Mouse (Mus musculus): Measurements from ENCODE around the gene Dpm3. TPM values are rescaled to one million over a fixed set of nuclear protein-coding genes. Genes with fewer than 3 reads are reported as not detected.

Dpm3 gene
- polyA plus RNA-seq, 1 experiment from 2014 or later: 149 TPM

DNA sequence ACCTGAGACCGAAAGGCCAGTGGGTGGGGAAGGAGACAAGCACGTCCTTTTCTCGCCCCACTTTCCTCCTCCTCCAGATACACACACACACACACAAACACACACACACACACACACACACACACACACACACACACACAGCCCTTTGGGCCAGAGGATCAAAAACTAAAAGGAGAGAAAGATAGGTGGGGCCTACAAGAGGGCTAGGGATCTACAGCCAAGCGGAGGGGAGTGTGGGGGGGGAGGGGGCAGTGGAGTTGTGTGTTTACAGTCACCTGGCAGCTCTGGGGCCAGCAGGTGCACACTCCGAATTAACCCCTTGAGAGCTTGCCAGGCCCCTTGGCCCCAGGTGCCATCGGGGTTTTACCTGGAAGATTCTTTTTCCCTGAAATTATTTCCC, 26.5 kb upstream of the Dpm3 start:
- no peak overlapping the region for H3K9ac ChIP-seq
- peak overlapping the region; percentile 25 for H3K4me2 ChIP-seq
- no peak overlapping the region for H3K4me3 ChIP-seq (replicated peaks)
- 41% methylated on average over 6 of the region's 6 CpGs for WGBS
- peaks cover 11% of the 10 kb centered on the region; the same call in 1 of the 2 replicates for H3K36me3 ChIP-seq
- H3K4me1 ChIP-seq: peaks cover 40% of the 10 kb centered on the region
- 0 out of 2 replicates have a peak, but pooled peaks cover 2% of the 10 kb centered on the region for H3K27me3 ChIP-seq
- peak overlapping the region; percentile 59; the same call in 1 of the 2 replicates for H3K27ac ChIP-seq
- H3K9me3 ChIP-seq (replicated peaks): no peaks in the 10 kb centered on the region
- ATAC-seq (replicated peaks; ENCODE audit: low FRiP score): no peak

DNA sequence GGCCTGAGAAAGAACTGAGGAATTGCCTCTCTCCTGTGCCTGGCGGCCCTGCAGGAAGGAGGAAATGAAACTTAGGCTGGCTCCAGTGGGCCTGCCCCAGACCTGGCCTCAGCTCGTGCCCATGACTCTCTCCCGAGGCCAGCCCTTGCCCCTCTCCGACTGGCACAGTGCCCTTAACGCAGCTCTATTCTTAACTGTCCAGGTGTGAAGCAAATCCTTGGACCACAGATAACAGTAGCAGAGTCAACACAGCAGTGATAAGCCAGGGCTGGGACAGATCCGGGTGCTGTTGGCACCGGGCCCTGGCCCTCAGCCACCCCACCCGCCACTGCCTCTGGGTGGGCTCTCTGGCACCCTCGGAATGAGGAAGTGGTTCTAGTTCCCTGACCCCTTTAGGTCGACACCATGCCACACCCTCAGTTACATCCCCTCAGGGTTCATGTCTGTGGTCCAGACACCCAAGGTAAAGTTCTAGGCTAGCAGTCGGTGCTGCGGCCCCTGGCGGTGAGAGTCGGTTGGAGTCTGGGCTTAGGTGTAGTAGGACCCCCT, 25.5 kb upstream of the Dpm3 start:
- Histone ChIP-seq H3K36me3 (peaks cover 11% of the 10 kb centered on the region; the same call in 1 of the 2 replicates), H3K4me1 (peaks cover 40% of the 10 kb centered on the region), H3K9ac (peak overlapping the region; percentile 12; the same call in 1 of the 2 replicates), H3K27me3 (0 out of 2 replicates have a peak, but pooled peaks cover 2% of the 10 kb centered on the region), H3K27ac (peak overlapping the region; percentile 59; the same call in 1 of the 2 replicates), H3K4me2 (no peak overlapping the region), H3K4me3 (replicated peaks) (no peak overlapping the region), H3K9me3 (replicated peaks) (no peaks in the 10 kb centered on the region)
- ATAC-seq (replicated peaks; ENCODE audit: low FRiP score): peak; percentile 16; the same call in 1 of the 2 replicates
- 70% methylated on average over 14 of the region's 14 CpGs for whole genome bisulfite sequencing

DNA sequence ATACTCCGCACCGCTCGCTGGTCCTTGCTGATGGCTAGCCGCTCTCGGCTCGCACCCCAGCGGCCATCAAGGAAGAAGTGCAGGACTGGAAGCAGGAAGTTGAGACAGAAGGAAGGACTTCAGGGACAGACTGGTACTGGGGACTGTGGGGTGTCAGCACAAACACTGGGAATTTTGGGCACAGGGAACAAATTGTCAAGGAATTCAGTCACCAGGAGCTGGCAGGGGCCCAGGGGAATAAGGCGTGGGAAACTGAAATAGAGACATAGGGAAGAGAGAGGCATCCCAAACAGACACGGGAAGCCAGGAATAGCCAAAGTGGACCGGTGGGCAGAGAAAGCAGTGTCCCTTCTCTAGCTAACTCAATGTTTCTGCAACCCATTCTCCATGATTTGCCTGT, 22.6 kb upstream of the Dpm3 start:
- Histone ChIP-seq H3K9me3 (replicated peaks) (no peaks in the 10 kb centered on the region), H3K36me3 (peaks cover 11% of the 10 kb centered on the region; the same call in 1 of the 2 replicates), H3K27me3 (no peaks in the 10 kb centered on the region), H3K4me3 (replicated peaks) (no peak overlapping the region), H3K4me2 (no peak overlapping the region), H3K4me1 (peaks cover 31% of the 10 kb centered on the region), H3K9ac (no peak overlapping the region), H3K27ac (no peak overlapping the region)
- WGBS: 90% methylated on average over 10 of the region's 10 CpGs
- no peak for ATAC-seq (replicated peaks; ENCODE audit: low FRiP score)

DNA sequence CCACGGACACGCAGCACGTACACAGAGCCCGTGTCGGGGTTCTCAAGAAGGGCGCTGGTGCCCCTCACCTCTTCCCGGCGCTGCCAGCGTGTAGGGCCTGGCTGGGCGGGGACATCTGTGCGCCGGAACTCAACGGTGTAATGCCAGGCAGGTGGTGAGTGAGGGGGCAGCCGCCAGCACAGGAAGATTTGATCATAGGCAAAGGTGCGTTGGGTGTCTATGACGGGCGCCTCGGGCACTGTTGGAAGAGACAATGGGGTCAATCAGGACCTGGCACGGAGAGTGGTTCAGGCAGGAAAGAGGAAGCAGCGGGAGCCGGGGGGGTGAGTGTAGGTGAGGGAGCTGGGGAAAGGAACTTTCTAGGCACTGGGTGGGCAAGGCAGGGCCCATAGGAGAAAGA, 21.5 kb upstream of the Dpm3 start:
- Histone ChIP-seq H3K9me3 (replicated peaks) (no peaks in the 10 kb centered on the region), H3K9ac (no peak overlapping the region), H3K4me1 (peaks cover 26% of the 10 kb centered on the region), H3K27ac (no peak overlapping the region), H3K4me2 (no peak overlapping the region), H3K4me3 (replicated peaks) (no peak overlapping the region), H3K27me3 (no peaks in the 10 kb centered on the region), H3K36me3 (peaks cover 14% of the 10 kb centered on the region)
- no peak for ATAC-seq (replicated peaks; ENCODE audit: low FRiP score)
- 92% methylated on average over 21 of the region's 21 CpGs for WGBS

DNA sequence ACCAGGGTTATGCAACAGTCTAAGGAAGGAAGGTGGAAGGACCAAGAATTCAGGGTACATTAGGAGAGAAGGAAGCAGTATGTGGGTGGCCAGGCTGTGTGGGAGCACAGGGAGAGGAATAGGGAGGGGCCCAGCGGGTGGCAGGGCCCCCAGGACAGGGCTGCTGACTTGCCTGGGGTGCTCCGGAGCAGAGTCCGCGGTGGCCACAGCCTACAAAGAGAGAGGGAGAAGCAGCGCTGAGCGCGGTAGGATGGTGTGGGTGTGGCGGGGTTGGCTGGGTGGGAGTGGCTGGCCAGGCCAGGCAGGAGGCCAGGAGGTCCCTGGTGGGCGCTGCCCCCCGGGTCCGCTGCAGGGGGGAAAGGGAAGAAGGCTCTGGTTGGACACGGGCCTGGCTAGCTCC, 20.7 kb upstream of the Dpm3 start:
- Histone ChIP-seq H3K4me1 (peaks cover 26% of the 10 kb centered on the region), H3K27me3 (no peaks in the 10 kb centered on the region), H3K27ac (no peak overlapping the region), H3K36me3 (peaks cover 14% of the 10 kb centered on the region), H3K4me2 (peak overlapping the region; percentile 15; the same call in 1 of the 2 replicates), H3K4me3 (replicated peaks) (no peak overlapping the region), H3K9me3 (replicated peaks) (no peaks in the 10 kb centered on the region), H3K9ac (no peak overlapping the region)
- WGBS: 43% methylated on average over 11 of the region's 12 CpGs
- peak; percentile 43; the same call in 1 of the 2 replicates for ATAC-seq (replicated peaks; ENCODE audit: low FRiP score)

DNA sequence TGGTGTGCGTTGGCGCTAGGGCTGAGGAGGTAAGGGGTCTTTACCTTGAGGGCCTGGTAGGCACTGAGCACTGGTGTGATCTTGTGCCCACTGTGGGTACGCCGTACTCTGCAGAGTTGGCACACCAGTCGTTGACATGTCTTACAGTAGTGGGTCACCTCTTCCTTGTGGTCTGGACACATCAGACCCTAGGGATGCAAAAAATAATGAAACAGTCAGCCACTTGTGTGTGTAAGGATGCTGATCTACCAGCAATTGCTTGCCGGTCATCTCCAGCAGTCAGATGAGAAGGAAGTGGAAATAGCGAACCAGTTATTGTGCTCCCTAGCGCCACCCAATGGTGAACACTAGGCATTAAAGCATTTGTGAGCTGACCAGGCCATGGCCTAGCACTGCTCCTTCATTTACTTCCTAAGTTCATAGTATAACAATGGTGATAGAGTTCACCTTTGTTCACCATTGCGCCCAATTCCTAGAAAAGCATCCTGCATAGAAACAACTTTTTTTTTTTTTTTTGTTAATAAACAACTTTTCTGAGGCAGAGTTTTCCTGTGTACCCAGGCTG, 16.7 kb upstream of the Dpm3 start:
- WGBS: 78% methylated on average over 9 of the region's 9 CpGs
- Histone ChIP-seq H3K9ac (no peak overlapping the region), H3K9me3 (replicated peaks) (no peaks in the 10 kb centered on the region), H3K27me3 (0 out of 2 replicates have a peak, but pooled peaks cover 4% of the 10 kb centered on the region), H3K27ac (no peak overlapping the region), H3K4me2 (no peak overlapping the region), H3K4me1 (peaks cover 56% of the 10 kb centered on the region), H3K36me3 (peaks cover 6% of the 10 kb centered on the region), H3K4me3 (replicated peaks) (no peak overlapping the region)
- no peak for ATAC-seq (replicated peaks; ENCODE audit: low FRiP score)

DNA sequence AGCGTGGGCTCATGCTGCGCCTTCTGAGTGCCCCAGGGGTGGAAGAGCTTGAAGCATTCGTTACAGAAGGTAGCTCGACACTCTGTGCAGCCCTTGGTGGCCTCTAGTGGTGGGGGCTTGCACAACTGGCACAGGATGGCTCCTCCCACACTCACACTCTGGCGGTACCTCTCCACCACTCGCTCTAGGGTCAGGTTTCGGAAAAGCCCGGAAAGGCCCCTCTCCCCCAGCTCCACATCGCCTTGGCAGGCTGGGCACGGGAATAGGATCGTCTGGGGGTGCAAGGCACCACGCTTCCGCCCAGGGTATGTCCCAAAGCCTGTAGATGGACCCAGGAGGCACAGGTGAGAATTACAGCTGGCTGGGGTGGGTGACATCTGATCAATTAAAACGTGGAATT, 15.5 kb upstream of the Dpm3 start:
- Histone ChIP-seq H3K27me3 (0 out of 2 replicates have a peak, but pooled peaks cover 4% of the 10 kb centered on the region), H3K9ac (0 out of 2 replicates have a peak overlapping the region, but pooled peaks have one; percentile 33), H3K9me3 (replicated peaks) (no peaks in the 10 kb centered on the region), H3K27ac (peak overlapping the region; percentile 81), H3K36me3 (peaks cover 13% of the 10 kb centered on the region), H3K4me3 (replicated peaks) (peak overlapping the region; percentile 72), H3K4me2 (peak overlapping the region; percentile 82), H3K4me1 (peaks cover 57% of the 10 kb centered on the region)
- 12% methylated on average over 14 of the region's 14 CpGs for WGBS
- ATAC-seq (replicated peaks; ENCODE audit: low FRiP score): peak; percentile 40

DNA sequence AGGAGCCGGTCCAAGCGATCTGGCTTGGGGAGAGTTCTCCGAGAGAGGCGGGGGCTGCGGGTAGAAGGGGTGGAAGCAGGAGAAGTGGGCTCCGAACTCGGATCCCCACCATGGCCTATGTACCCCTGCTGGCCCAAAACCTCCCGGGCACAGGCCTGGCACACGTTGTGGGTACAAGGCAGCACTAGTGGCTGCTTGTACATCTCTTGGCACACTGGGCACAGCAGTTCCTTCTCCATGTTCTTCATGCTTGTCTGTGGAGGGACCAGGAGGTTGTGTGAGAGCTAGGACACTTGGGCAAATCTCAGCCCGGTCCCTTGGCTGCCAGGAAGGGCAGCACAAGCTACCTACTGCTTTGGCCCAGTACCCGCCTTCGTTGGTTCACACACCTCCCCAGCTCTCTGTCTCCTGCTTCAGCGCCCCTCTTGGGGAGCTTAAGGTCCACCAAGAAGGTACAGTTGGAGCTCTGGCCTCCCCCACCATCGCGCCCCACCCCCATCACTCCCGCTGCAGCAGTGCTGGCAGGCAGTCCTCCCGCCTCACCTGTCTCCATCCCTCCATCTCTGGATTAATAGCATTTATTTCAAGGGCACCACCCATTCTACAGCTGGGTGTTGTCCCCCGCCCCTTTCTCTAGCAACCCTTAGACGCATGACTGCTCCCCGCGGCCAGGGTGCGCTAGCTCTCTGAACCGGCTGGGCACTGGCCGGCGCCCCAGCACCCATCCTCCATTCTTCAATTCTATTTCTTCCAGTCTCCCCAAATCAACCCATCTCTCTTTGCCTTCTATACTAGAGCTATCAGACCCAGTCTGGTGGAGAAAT, 14.8 kb upstream of the Dpm3 start:
- ATAC-seq (replicated peaks; ENCODE audit: low FRiP score): peak; percentile 23; the same call in 1 of the 2 replicates
- Histone ChIP-seq H3K4me3 (replicated peaks) (peak overlapping the region; percentile 72), H3K9me3 (replicated peaks) (no peaks in the 10 kb centered on the region), H3K27ac (peak overlapping the region; percentile 81), H3K4me2 (peak overlapping the region; percentile 82), H3K27me3 (0 out of 2 replicates have a peak, but pooled peaks cover 4% of the 10 kb centered on the region), H3K4me1 (peaks cover 53% of the 10 kb centered on the region), H3K9ac (peak overlapping the region; percentile 42), H3K36me3 (peaks cover 21% of the 10 kb centered on the region)
- WGBS: 8% methylated on average over 25 of the region's 25 CpGs

DNA sequence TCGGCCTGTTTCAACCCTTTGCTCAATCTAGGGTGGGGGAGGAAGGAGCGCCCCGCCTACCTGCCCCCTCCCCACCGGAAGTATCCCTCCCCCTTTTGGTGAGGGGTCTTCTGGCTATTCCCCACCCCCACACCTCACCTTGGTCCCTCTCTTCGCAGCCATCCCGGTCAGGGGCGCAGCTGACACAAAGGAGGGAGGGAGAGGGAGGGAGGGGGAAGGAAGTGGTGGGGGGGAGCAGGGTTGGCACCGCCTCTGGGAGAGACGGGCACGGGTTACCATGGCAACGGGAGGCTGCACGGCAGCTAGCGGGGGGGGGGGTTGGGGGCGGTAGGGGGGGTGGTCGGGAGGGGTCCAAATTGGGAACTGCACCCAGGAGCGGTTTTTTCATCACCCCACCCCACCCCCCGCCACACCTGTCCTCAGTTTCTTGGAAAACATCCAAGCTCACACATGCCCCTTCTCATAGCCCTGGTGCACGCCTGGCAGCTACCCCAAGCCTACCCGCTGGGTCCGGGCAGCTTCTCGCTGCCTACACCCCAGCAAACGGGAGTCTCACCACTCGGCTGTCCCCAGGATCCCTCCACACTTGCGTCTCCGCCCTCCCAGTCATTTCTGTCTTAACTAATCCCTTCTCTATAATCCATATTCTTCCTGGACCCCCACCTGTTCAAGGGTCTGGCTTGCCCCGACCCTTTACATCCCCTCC, 14.0 kb upstream of the Dpm3 start:
- WGBS: under 1% methylated on average over 26 of the region's 26 CpGs
- Histone ChIP-seq H3K27me3 (0 out of 2 replicates have a peak, but pooled peaks cover 4% of the 10 kb centered on the region), H3K9me3 (replicated peaks) (no peaks in the 10 kb centered on the region), H3K9ac (peak overlapping the region; percentile 42), H3K36me3 (peaks cover 27% of the 10 kb centered on the region), H3K4me2 (peak overlapping the region; percentile 82), H3K4me3 (replicated peaks) (peak overlapping the region; percentile 72), H3K27ac (peak overlapping the region; percentile 81), H3K4me1 (peaks cover 53% of the 10 kb centered on the region)
- peak; percentile 24; the same call in 1 of the 2 replicates for ATAC-seq (replicated peaks; ENCODE audit: low FRiP score)

DNA sequence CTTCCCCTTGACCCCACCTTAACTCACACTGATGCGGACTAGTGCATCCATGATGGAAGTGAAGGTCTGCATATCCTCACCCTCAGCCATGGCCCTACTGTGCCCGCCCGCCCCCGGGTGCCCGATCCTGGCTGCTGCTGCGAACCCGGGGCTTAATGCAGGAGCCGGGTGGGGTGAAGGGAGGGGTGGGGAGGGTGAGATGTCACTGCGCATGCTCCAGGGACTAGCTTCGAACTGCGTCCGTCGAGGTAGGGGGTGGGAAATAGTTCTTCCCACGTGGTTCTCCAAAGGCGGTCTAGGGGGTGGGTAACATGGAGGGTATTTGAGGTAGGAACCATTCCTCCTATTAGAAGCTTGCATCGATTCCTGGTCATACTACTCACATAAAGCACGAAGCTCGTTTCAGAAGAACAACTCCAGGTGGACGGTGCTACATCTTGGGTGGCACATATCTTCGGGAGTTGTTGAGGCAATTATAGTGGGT, 13.4 kb upstream of the Dpm3 start, which contains the start of gene Krtcap2:
Krtcap2 (plus strand) TSS at position 279 of the 484 bp plus-strand sequence.
- WGBS: 4% methylated on average over 20 of the region's 20 CpGs
- peak within 1 kb of the TSS; percentile 82 for H3K4me2 ChIP-seq
- H3K9me3 ChIP-seq (replicated peaks): no peaks in the 10 kb centered on the region
- peak within 1 kb of the TSS; percentile 74 for H3K9ac ChIP-seq
- peak within 1 kb of the TSS; percentile 81 for H3K27ac ChIP-seq
- peaks cover 58% of the 10 kb centered on the region for H3K4me1 ChIP-seq
- 0 out of 2 replicates have a peak, but pooled peaks cover 4% of the 10 kb centered on the region for H3K27me3 ChIP-seq
- H3K4me3 ChIP-seq (replicated peaks): peak within 1 kb of the TSS; percentile 72
- ATAC-seq (replicated peaks; ENCODE audit: low FRiP score): peak; percentile 22
- H3K36me3 ChIP-seq: peaks cover 27% of the 10 kb centered on the region
